Mouse (Mus musculus) embryonic fibroblast, embryonic 13.5 days (primary cell): Measurements from ENCODE around the gene Upf2. TPM values are rescaled to one million over a fixed set of nuclear protein-coding genes. Genes with fewer than 3 reads are reported as not detected.

Source experiments
- H3K27ac ChIP-seq: 2 replicates; pipeline ENCODE4 v1.5.1; 2012; ENCODE audit warnings: low read length, control low read depth, inconsistent platforms; ENCODE audit not compliant: insufficient read depth
- H3K4me1 ChIP-seq: 2 replicates; pipeline ENCODE4 v1.6.1; 2011; ENCODE audit warnings: low read length; ENCODE audit not compliant: control insufficient read depth, insufficient read depth
- H3K4me3 ChIP-seq: 2 replicates; pipeline ENCODE4 v1.5.1; 2011; ENCODE audit warnings: mild to moderate bottlenecking, control low read depth, low read length; ENCODE audit not compliant: insufficient read depth
- CTCF ChIP-seq: IDR thresholded peaks from 2 replicates; pipeline ENCODE4 v1.5.1; 2011; ENCODE audit warnings: mild to moderate bottlenecking, control low read depth, low read length, moderate library complexity, borderline replicate concordance; ENCODE audit not compliant: insufficient read depth
- POLR2A ChIP-seq: IDR thresholded peaks from 2 replicates; pipeline ENCODE4 v1.6.1; 2011; ENCODE audit warnings: low read depth, mild to moderate bottlenecking, control low read depth, low read length, moderate library complexity
- polyA plus RNA-seq: library from polyadenylated mRNA; stranded (reverse); fragments of >200 nt; gene quantifications from 2 replicates; pipeline ENCODE4 v1.2.4, GENCODE M21; 2011; ENCODE audit warnings: low read depth; ENCODE audit not compliant: missing spikeins, insufficient read length

The Upf2 gene
- polyA plus RNA-seq, 1 experiment = 34.4 TPM

DNA sequence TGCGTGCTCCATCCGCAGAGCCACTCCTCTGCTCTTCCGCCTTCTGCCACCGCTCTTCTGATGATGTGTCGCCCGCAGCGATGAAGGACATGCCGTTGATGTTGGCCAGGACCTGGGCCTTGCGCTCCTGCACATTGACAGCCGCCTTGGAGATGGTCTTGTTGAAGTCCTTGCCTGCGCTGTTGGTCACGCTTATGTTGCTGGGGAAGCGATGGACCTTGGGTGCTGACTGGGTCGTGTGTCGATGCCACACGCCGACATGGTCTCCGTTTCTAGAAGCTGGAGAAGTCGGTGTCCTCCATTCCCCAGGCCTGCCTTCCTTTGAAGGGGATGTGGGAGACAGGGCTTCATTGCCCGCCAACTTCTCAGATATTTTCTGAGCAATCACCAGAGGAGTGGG, 149.5 kb downstream of the Upf2 start:
- H3K4me3 ChIP-seq = 0 out of 2 replicates have a peak overlapping the region, but pooled peaks have one; percentile 10
- no peaks in the 10 kb centered on the region; the same call in 1 of the 2 replicates for H3K4me1 ChIP-seq
- TF ChIP-seq POLR2A = no peak
- no peak for TF ChIP-seq CTCF
- H3K27ac ChIP-seq = no peak overlapping the region

DNA sequence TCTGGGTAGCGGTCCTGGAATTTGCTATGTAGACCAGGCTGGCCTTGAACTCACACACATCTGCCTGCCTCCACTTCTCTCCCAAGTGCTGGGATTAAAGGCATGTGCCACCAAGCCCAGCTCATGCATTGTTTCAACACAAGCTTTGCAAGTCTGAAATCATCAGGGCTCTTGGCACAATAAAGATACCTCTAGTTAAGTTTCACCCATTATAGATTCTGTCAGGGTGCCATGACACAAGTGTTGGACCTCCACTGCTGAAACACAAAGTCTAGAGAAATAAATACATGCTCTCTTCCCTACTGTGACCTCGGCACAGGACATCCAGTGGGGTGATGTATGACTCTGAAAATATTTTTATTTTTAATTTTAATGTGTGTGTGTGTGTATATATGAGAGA, 154.2 kb downstream of the Upf2 start:
- TF ChIP-seq POLR2A (no peak), CTCF (no peak)
- Histone ChIP-seq H3K4me3 (no peak overlapping the region), H3K4me1 (no peaks in the 10 kb centered on the region)

More for the DNA sequence above, 154.2 kb downstream of the Upf2 start:
- no peak overlapping the region for H3K27ac ChIP-seq

Other genes starting within 250 kb of the Upf2 start
- 4.0 and 4.3 TPM in 2 replicates for gene Camk1d, start 237.0 kb upstream of the Upf2 start, polyA plus RNA-seq
- gene Nudt5, start 106.5 kb upstream of the Upf2 start, polyA plus RNA-seq = 86.6 and 89.6 TPM in 2 replicates
- 159 and 172 TPM in 2 replicates for gene Cdc123, start 106.3 kb upstream of the Upf2 start, polyA plus RNA-seq
- gene Gm13199, start 88.5 kb upstream of the Upf2 start, polyA plus RNA-seq = 0.90 TPM in 1 of 2 replicates, not detected in the other
- 65.9 and 80.0 TPM in 2 replicates for gene Sec61a2, start 56.0 kb upstream of the Upf2 start, polyA plus RNA-seq
- 3.0 and 3.3 TPM in 2 replicates for gene Dhtkd1, start 8.7 kb upstream of the Upf2 start, polyA plus RNA-seq
- 0.14 and 0.32 TPM in 2 replicates for gene Proser2, start 178.7 kb downstream of the Upf2 start, polyA plus RNA-seq